Mouse (Mus musculus) liver, embryonic 14.5 days (tissue): ENCODE results near the gene Mtmr4. TPM values are rescaled to one million over a fixed set of nuclear protein-coding genes. Genes with fewer than 3 reads are reported as not detected.
A peak's percentile ranks its signal among the peaks of the same experiment; 100 is the strongest.

ENCODE experiments used
- ATAC-seq: fragments of 200-750 bp; cut with Nextera tagmentation; 2 replicates; pipeline ENCODE4 v1.8.0; 2017; ENCODE audit warnings: moderate number of reproducible peaks, mild to moderate bottlenecking, moderate library complexity; ENCODE audit not compliant: insufficient read depth
- DNase-seq, 3 experiments: peaks; one replicate each; pipeline ENCODE4 v3.0.0-alpha.2; 2012 to 2013; ENCODE audit warnings: low read depth in 3 of 3, low spot score in 3 of 3
- H3K27ac ChIP-seq: fragments of 300-500 bp; sonication (generic); 2 replicates; pipeline ENCODE4 v1.5.1; 2014; ENCODE audit warnings: moderate library complexity, mild to moderate bottlenecking, control low read depth, inconsistent platforms
- H3K27me3 ChIP-seq: fragments of 300-500 bp; sonication (generic); 2 replicates; pipeline ENCODE4 v1.6.1; 2014; ENCODE audit warnings: mild to moderate bottlenecking, low read length, moderate library complexity; ENCODE audit not compliant: control insufficient read depth, insufficient read depth
- H3K36me3 ChIP-seq: fragments of 300-500 bp; sonication (generic); replicated peaks from 2 replicates; pipeline ENCODE4 v1.6.1; 2014; ENCODE audit warnings: low read depth; ENCODE audit not compliant: control insufficient read depth, insufficient read depth
- H3K4me1 ChIP-seq, 2 experiments: fragments of 200-500 bp in 1 of 2; fragments of 300-500 bp in 1 of 2; sonication (generic) in 1 of 2; replicated peaks; 2 replicates each; pipeline ENCODE4 v1.6.1; 2012 to 2014; ENCODE audit warnings: antibody characterized with exemption in 1 of 2, inconsistent platforms in 1 of 2, low read length in 1 of 2; ENCODE audit not compliant: control insufficient read depth in 2 of 2, insufficient read depth in 2 of 2
- H3K4me2 ChIP-seq: fragments of 300-500 bp; sonication (generic); 2 replicates; pipeline ENCODE4 v1.6.1; 2014; ENCODE audit warnings: low read depth, mild to moderate bottlenecking, control low read depth, moderate library complexity
- H3K4me3 ChIP-seq, 2 experiments: fragments of 200-500 bp in 1 of 2; fragments of 300-500 bp in 1 of 2; sonication (generic) in 1 of 2; 2 replicates each; pipeline ENCODE4 v1.5.1; 2012 to 2014; ENCODE audit warnings: low read depth in 2 of 2, low read length in 2 of 2, mild to moderate bottlenecking in 2 of 2, control low read depth in 1 of 2, inconsistent platforms in 1 of 2, moderate library complexity in 1 of 2; ENCODE audit not compliant: insufficient read depth in 1 of 2
- H3K9ac ChIP-seq: fragments of 300-500 bp; sonication (generic); replicated peaks from 2 replicates; pipeline ENCODE4 v1.6.1; 2014; ENCODE audit warnings: mild to moderate bottlenecking, control low read depth, moderate library complexity
- H3K9me3 ChIP-seq: fragments of 300-500 bp; sonication (generic); 2 replicates; pipeline ENCODE4 v1.6.1; 2016; ENCODE audit warnings: low read length, mixed read lengths; ENCODE audit not compliant: control insufficient read depth
- CTCF ChIP-seq: IDR thresholded peaks from 2 replicates; pipeline ENCODE4 v1.5.1; 2016; ENCODE audit warnings: antibody characterized with exemption, low read depth, control low read depth
- EP300 ChIP-seq: IDR thresholded peaks from 2 replicates; pipeline ENCODE4 v1.6.1; 2016; ENCODE audit warnings: antibody characterized with exemption, low read depth
- WGBS: fragments of 180-500 bp; shearing (Covaris S2); extraction: QIAGEN DNeasy Blood & Tissue Kit; methylation state at CpG from one replicate; pipeline ENCODE4 v1.1.7; 2014; ENCODE audit not compliant: insufficient replicate concordance; 5-methylcytosine and 5-hydroxymethylcytosine counted together
- polyA plus RNA-seq, 2 experiments: library from polyadenylated mRNA; depleted of rRNA in 1 of 2; stranded (reverse) in 1 of 2; unstranded in 1 of 2; fragments of >200 nt; fragmentation: Nextera tagmentation in 1 of 2; extraction: Ambion mirVana in 1 of 2; gene quantifications; 2 replicates each; pipeline versions ENCODE4 v1.2.1 to v1.2.3; 2012 to 2014

Gene Mtmr4
- polyA plus RNA-seq, 2 experiments = 6.5 to 8.7 TPM

DNA sequence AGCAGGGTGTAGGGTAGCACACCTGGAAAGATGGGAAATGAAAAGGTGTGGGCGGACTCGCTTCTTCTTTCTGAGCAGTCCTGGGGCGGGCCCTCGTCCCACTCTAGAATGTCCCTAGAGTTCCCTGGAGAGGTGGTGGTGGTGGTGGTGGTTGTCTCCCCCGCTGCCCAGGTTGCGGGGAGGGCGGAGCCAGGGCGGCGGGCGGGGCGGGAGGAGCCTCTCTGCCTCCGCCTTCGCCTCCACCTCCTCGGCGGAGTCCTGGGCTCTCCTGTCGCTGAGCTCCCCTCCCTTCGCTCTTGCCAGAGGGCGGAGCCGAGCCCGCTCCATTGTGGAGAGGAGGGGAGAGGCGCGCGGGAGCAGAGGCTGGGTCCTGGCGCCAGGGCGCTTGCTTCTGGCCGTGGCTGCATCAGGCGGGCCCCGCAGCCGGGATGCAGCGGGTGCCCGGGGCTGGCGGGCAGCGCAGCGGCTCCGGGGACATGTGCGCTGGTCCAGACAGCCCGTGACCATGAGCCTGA is 3.4 kb downstream of the Mtmr4 start:
- peaks cover 24 to 32% of the 10 kb centered on the region in 2 experiments for H3K4me1 ChIP-seq
- H3K27ac ChIP-seq = no peak overlapping the region
- TF ChIP-seq CTCF = 0 out of 2 replicates have a peak, but pooled peaks have one; percentile 16
- no peak for TF ChIP-seq EP300
- peak overlapping the region; percentile 91 for H3K4me2 ChIP-seq
- peaks cover 28% of the 10 kb centered on the region for H3K36me3 ChIP-seq
- 2% methylated on average over 34 of the region's 37 CpGs for WGBS
- H3K27me3 ChIP-seq = no peaks in the 10 kb centered on the region
- peak; percentile 78 to 85 (median 79) for DNase-seq
- peak overlapping the region; percentile 45 to 62 for H3K4me3 ChIP-seq
- peak overlapping the region; percentile 67 for H3K9ac ChIP-seq
- peak; percentile 22 for ATAC-seq
- H3K9me3 ChIP-seq = no peaks in the 10 kb centered on the region

- Histone ChIP-seq H3K4me2 (peak overlapping the region; percentile 91), H3K4me3 (peak overlapping the region; percentile 45 to 62), H3K9me3 (no peaks in the 10 kb centered on the region), H3K36me3 (peaks cover 30% of the 10 kb centered on the region), H3K4me1 (peaks cover 21 to 27% of the 10 kb centered on the region in 2 experiments), H3K27me3 (no peaks in the 10 kb centered on the region), H3K27ac (no peak overlapping the region), H3K9ac (peak overlapping the region; percentile 67)
- WGBS = 39% methylated on average over 7 of the region's 7 CpGs
- ATAC-seq (no peak), DNase-seq (no peak)
- TF ChIP-seq CTCF (no peak), EP300 (no peak)
Measured at GRCm38 (mm10) chr11:87595976-87596375, 4.0 kb downstream of the Mtmr4 start.

- H3K9ac ChIP-seq = no peak overlapping the region
- WGBS = 76% methylated on average over 2 of the region's 2 CpGs
- no peaks in the 10 kb centered on the region for H3K27me3 ChIP-seq
- peak overlapping the region; percentile 91; the same call in 1 of the 2 replicates for H3K4me2 ChIP-seq
- DNase-seq = no peak
- no peaks in the 10 kb centered on the region for H3K9me3 ChIP-seq
- TF ChIP-seq EP300 (no peak), CTCF (no peak)
- peaks cover 33% of the 10 kb centered on the region for H3K36me3 ChIP-seq
- ATAC-seq = no peak
- H3K27ac ChIP-seq = no peak overlapping the region
- peaks cover 21 to 27% of the 10 kb centered on the region in 2 experiments for H3K4me1 ChIP-seq
- H3K4me3 ChIP-seq = no peak overlapping the region
Measured at GRCm38 (mm10) chr11:87596492-87596891, 4.5 kb downstream of the Mtmr4 start.

DNA sequence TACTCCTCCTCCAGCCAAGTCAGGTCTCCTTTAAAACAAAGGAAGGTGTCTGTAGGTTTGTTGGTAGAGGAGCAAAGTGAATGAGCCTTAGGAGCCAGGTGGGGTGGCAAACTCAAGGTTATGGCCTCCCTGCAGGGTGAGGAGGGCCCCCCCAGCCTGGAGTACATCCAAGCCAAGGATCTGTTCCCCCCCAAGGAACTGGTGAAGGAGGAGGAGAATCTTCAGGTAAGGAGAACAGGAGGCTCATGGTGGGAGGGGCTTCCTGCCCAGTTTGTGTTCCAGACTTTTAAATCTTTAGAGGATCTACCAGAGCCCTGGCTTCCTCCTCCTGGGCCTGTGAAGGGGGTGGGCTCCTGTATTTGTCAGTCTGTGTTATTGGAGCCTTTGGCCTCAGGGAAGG is 5.1 kb downstream of the Mtmr4 start:
- no peak overlapping the region for H3K4me2 ChIP-seq
- DNase-seq (no peak), ATAC-seq (no peak)
- H3K9me3 ChIP-seq = no peaks in the 10 kb centered on the region
- peaks cover 33% of the 10 kb centered on the region for H3K36me3 ChIP-seq
- H3K27me3 ChIP-seq = no peaks in the 10 kb centered on the region
- H3K4me3 ChIP-seq = no peak overlapping the region
- peaks cover 21 to 27% of the 10 kb centered on the region in 2 experiments for H3K4me1 ChIP-seq
- TF ChIP-seq CTCF = no peak
- no peak for TF ChIP-seq EP300
- no peak overlapping the region for H3K9ac ChIP-seq
- no peak overlapping the region for H3K27ac ChIP-seq

DNA sequence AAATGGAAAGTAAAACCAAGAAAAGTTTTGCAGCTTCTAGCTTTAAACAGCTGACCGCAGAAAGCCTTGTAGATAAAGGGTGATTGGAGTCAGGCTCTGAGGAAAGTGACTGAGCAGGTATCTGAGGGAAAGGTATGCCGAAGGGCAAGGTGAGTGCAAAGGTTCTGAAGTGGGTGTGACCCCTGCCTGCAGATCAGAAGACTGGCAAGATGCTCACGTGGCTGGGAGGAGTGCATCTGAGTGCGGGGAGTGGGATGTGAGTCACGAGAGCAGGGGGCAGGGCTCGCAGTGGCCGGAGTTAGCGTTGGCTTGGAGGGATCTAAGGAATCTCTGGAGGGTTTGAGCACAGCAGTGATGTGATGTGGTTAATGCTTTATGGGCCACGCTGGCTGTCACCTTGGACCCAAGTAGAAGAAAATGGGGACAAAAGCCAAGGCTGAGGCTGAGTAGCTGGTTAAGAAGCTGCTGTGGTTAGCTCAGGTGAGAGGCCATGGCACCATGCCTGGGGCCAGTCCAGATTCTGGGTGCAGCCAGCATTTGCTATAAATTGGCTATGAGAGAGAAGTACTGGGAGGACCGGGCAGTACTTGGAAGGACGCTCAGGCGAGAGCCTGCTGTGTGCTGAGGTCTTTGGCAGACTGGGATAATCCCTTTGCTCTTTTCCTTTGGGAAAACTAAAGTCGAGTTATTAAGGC is 7.6 kb downstream of the Mtmr4 start:
- Histone ChIP-seq H3K4me3 (no peak overlapping the region), H3K4me2 (no peak overlapping the region), H3K9me3 (no peaks in the 10 kb centered on the region), H3K27ac (no peak overlapping the region), H3K4me1 (peaks cover 9 to 11% of the 10 kb centered on the region in 2 experiments), H3K36me3 (peaks cover 54% of the 10 kb centered on the region), H3K9ac (no peak overlapping the region), H3K27me3 (no peaks in the 10 kb centered on the region)
- 85% methylated on average over 13 of the region's 13 CpGs for WGBS
- DNase-seq (no peak), ATAC-seq (no peak)
- no peak for TF ChIP-seq CTCF
- no peak for TF ChIP-seq EP300
